Mouse (Mus musculus): ENCODE data around the gene Pglyrp2. TPM values are rescaled to one million over a fixed set of nuclear protein-coding genes. Genes with fewer than 3 reads are reported as not detected.
A peak's percentile ranks its signal among the peaks of the same experiment; 100 is the strongest.

Pglyrp2 gene
- total and polyA plus RNA-seq, 2 experiments, result 69.5 to 251 TPM

DNA sequence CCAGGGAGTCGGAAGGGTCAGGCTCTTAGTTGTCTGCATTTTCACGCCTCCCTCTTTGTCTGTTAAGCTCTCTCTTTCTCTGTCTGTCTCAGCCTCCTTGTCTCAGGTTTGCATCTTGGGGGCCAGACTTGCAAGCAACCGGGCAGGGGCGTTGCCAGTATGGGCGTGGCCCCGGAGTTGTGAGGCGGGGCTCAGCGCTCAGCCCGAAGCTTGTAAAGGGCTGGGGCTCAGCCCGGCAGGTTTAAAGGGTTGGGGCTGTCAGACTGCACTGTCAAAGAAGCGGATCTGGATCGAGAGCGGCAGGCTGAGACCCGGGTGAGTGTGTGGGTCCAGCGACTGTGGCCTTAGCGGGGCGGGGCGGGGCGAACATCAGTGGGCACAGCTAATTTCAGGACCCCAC is 28.5 kb upstream of the Pglyrp2 start, which contains the start of gene Cyp4f39:
Gene Cyp4f39 (plus strand): TSS at position 242 of the 400 bp plus-strand sequence.
- Histone ChIP-seq H3K9ac (ENCODE audit: low read depth, low read length) (no peak within 1 kb of the TSS), H3K27me3 (ENCODE audit: control insufficient read depth, insufficient read depth, low read length) (no peaks in the 10 kb centered on the region), H3K79me2 (ENCODE audit: control insufficient read depth, insufficient read depth, low read length) (no peaks in the 10 kb centered on the region), H3K36me3 (ENCODE audit: control insufficient read depth, insufficient read depth, low read length) (no peaks in the 10 kb centered on the region), H3K27ac (replicated peaks; ENCODE audit: insufficient read depth, low read depth, low read length) (no peak within 1 kb of the TSS), H3K4me3 (ENCODE audit: insufficient read depth, low read depth, low read length) (no peak within 1 kb of the TSS), H3K4me1 (ENCODE audit: control insufficient read depth, insufficient read depth, low read length) (no peaks in the 10 kb centered on the region)
- no peak for DNase-seq (ENCODE audit: extremely low read depth, low read depth, low spot score)
- 18% methylated on average over 19 of the region's 19 CpGs for WGBS
- TF ChIP-seq CTCF (IDR thresholded peaks at IDR 0.05; ENCODE audit: low read depth, low read length) (no peak), POLR2A (IDR thresholded peaks at IDR 0.05; ENCODE audit: extremely low read depth, insufficient read depth, low read length) (no peak)

DNA sequence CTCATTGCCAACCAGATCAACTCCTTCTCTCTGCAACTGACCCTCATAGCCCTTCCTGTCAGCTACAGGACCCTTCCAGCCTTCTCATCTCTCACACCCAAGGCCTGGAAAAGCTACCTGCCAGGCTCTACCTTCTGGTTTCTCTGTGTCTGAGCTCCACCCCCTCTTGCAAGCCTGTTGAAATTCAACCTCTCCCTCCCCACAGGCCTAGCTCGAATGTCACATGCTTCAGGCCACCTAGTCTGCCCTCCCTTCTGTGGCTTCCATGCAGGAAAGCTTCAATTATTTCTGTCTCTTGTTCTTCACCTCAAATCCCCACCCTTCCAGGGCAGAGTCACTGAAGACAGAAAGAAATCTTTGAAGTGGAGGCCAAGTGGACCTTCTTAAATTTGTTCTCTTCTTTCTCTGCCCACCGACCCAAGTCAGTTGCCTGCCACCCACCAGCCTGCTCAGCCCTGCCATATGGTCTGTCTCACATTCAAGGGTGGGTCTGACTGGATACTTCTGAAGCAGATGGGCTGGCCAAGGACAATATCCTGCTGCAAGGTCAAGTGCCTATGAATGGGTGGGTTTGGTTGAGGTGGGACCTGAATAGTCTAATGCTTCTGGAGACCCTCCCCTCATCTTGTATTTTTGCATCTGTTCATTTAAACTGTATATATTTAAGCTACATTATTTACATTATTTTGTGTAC is 27.0 kb upstream of the Pglyrp2 start:
- TF ChIP-seq POLR2A (IDR thresholded peaks at IDR 0.05; ENCODE audit: extremely low read depth, insufficient read depth, low read length), result no peak
- TF ChIP-seq CTCF (IDR thresholded peaks at IDR 0.05; ENCODE audit: low read depth, low read length), result no peak
- H3K36me3 ChIP-seq (ENCODE audit: control insufficient read depth, insufficient read depth, low read length), result no peaks in the 10 kb centered on the region
- H3K27me3 ChIP-seq (ENCODE audit: control insufficient read depth, insufficient read depth, low read length), result no peaks in the 10 kb centered on the region
- 37% methylated on average over 2 of the region's 2 CpGs for WGBS
- H3K4me3 ChIP-seq (ENCODE audit: insufficient read depth, low read depth, low read length), result no peak overlapping the region
- no peak for DNase-seq (ENCODE audit: extremely low read depth, low read depth, low spot score)
- no peak overlapping the region for H3K27ac ChIP-seq (replicated peaks; ENCODE audit: insufficient read depth, low read depth, low read length)
- H3K79me2 ChIP-seq (ENCODE audit: control insufficient read depth, insufficient read depth, low read length), result no peaks in the 10 kb centered on the region
- no peaks in the 10 kb centered on the region for H3K4me1 ChIP-seq (ENCODE audit: control insufficient read depth, insufficient read depth, low read length)
- no peak overlapping the region for H3K9ac ChIP-seq (ENCODE audit: low read depth, low read length)

- TF ChIP-seq POLR2A (IDR thresholded peaks at IDR 0.05; ENCODE audit: extremely low read depth, insufficient read depth, low read length) (no peak), CTCF (IDR thresholded peaks at IDR 0.05; ENCODE audit: low read depth, low read length) (peak; percentile 5; the same call in 1 of the 2 replicates)
- Histone ChIP-seq H3K9ac (ENCODE audit: low read depth, low read length) (no peak overlapping the region), H3K4me3 (ENCODE audit: insufficient read depth, low read depth, low read length) (no peak overlapping the region), H3K4me1 (ENCODE audit: control insufficient read depth, insufficient read depth, low read length) (peaks cover 2% of the 10 kb centered on the region; the same call in 1 of the 2 replicates), H3K27me3 (ENCODE audit: control insufficient read depth, insufficient read depth, low read length) (no peaks in the 10 kb centered on the region), H3K27ac (replicated peaks; ENCODE audit: insufficient read depth, low read depth, low read length) (no peak overlapping the region), H3K79me2 (ENCODE audit: control insufficient read depth, insufficient read depth, low read length) (no peaks in the 10 kb centered on the region), H3K36me3 (ENCODE audit: control insufficient read depth, insufficient read depth, low read length) (no peaks in the 10 kb centered on the region)
- 100% methylated on average over 1 of the region's 1 CpGs for WGBS
- DNase-seq (ENCODE audit: extremely low read depth, low read depth, low spot score), result no peak
Observed at GRCm38 (mm10) chr17:32449042-32449441, 25.1 kb upstream of the Pglyrp2 start.

DNA sequence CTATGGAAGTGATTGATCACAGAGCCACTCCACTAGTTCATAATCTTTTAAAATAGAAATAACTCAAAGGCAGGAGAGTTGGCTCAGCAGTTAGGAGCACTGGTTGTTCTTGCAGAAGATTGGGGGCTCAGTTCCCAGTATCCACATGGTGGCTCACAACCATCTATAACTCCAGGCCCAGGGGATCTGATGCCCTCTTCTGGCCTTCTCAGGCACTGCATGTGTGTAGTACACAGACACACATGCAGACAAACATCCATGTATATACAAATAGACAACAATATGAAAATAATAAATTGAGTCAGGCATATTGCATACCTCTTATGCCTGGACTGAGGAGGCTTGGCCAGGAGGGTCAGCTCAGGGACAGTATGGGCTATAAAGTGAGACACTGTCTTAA is 23.2 kb upstream of the Pglyrp2 start:
- Histone ChIP-seq H3K27ac (replicated peaks; ENCODE audit: insufficient read depth, low read depth, low read length) (no peak overlapping the region), H3K9ac (ENCODE audit: low read depth, low read length) (no peak overlapping the region), H3K79me2 (ENCODE audit: control insufficient read depth, insufficient read depth, low read length) (no peaks in the 10 kb centered on the region), H3K4me3 (ENCODE audit: insufficient read depth, low read depth, low read length) (no peak overlapping the region), H3K27me3 (ENCODE audit: control insufficient read depth, insufficient read depth, low read length) (no peaks in the 10 kb centered on the region), H3K4me1 (ENCODE audit: control insufficient read depth, insufficient read depth, low read length) (peaks cover 2% of the 10 kb centered on the region; the same call in 1 of the 2 replicates), H3K36me3 (ENCODE audit: control insufficient read depth, insufficient read depth, low read length) (no peaks in the 10 kb centered on the region)
- TF ChIP-seq CTCF (IDR thresholded peaks at IDR 0.05; ENCODE audit: low read depth, low read length) (no peak), POLR2A (IDR thresholded peaks at IDR 0.05; ENCODE audit: extremely low read depth, insufficient read depth, low read length) (no peak)
- no peak for DNase-seq (ENCODE audit: extremely low read depth, low read depth, low spot score)

GRCm38 (mm10) chr17:32445016-32445415 is 21.0 kb upstream of the Pglyrp2 start:
- DNase-seq (ENCODE audit: extremely low read depth, low read depth, low spot score), result peak; percentile 87
- no peaks in the 10 kb centered on the region for H3K27me3 ChIP-seq (ENCODE audit: control insufficient read depth, insufficient read depth, low read length)
- H3K4me3 ChIP-seq (ENCODE audit: insufficient read depth, low read depth, low read length), result no peak overlapping the region
- peaks cover 2% of the 10 kb centered on the region; the same call in 1 of the 2 replicates for H3K4me1 ChIP-seq (ENCODE audit: control insufficient read depth, insufficient read depth, low read length)
- H3K36me3 ChIP-seq (ENCODE audit: control insufficient read depth, insufficient read depth, low read length), result no peaks in the 10 kb centered on the region
- no peak for TF ChIP-seq CTCF (IDR thresholded peaks at IDR 0.05; ENCODE audit: low read depth, low read length)
- TF ChIP-seq POLR2A (IDR thresholded peaks at IDR 0.05; ENCODE audit: extremely low read depth, insufficient read depth, low read length), result no peak
- no peak overlapping the region for H3K27ac ChIP-seq (replicated peaks; ENCODE audit: insufficient read depth, low read depth, low read length)
- no peaks in the 10 kb centered on the region for H3K79me2 ChIP-seq (ENCODE audit: control insufficient read depth, insufficient read depth, low read length)
- no peak overlapping the region for H3K9ac ChIP-seq (ENCODE audit: low read depth, low read length)
- 41% methylated on average over 5 of the region's 5 CpGs for WGBS

DNA sequence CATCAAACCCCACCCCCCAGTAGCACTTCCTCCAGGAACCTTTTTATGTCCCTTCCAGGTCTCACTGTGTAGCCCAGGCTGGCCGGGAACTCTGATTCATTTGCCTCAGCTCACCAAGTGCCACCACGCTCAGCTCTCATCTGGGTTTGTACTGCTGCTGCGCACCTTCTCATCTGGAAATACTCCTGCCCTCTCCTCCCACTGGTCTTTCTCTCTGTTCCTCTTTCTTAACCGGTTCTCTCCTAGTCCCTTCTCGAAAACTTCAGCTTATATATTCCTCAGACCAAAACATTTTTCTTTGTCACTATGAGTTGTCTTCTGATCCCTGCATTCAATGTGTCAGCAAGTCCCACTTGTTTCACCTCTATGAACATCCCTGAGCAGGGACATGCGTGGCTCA is 19.3 kb upstream of the Pglyrp2 start:
- Histone ChIP-seq H3K9ac (ENCODE audit: low read depth, low read length) (no peak overlapping the region), H3K79me2 (ENCODE audit: control insufficient read depth, insufficient read depth, low read length) (no peaks in the 10 kb centered on the region), H3K36me3 (ENCODE audit: control insufficient read depth, insufficient read depth, low read length) (no peaks in the 10 kb centered on the region), H3K27me3 (ENCODE audit: control insufficient read depth, insufficient read depth, low read length) (no peaks in the 10 kb centered on the region), H3K4me3 (ENCODE audit: insufficient read depth, low read depth, low read length) (no peak overlapping the region), H3K4me1 (ENCODE audit: control insufficient read depth, insufficient read depth, low read length) (peaks cover 2% of the 10 kb centered on the region; the same call in 1 of the 2 replicates), H3K27ac (replicated peaks; ENCODE audit: insufficient read depth, low read depth, low read length) (no peak overlapping the region)
- no peak for DNase-seq (ENCODE audit: extremely low read depth, low read depth, low spot score)
- TF ChIP-seq CTCF (IDR thresholded peaks at IDR 0.05; ENCODE audit: low read depth, low read length) (no peak), POLR2A (IDR thresholded peaks at IDR 0.05; ENCODE audit: extremely low read depth, insufficient read depth, low read length) (no peak)
- whole genome bisulfite sequencing, result 80% methylated on average over 6 of the region's 6 CpGs
